Mouse (Mus musculus) heart, adult 18-20 months (tissue): ENCODE measurements at regions not wholly inside any gene's neighbourhood (a gene's known extent, or its start where the extent isn't known, plus 50 kb on each side); places are given as distances from the start of the nearest gene placed in this dataset.

Experiments
- DNase-seq, 2 experiments: peaks; one replicate each; pipeline ENCODE4 v3.0.0; 2021 to 2022; ENCODE audit warnings: mixed read lengths in 1 of 2

DNA sequence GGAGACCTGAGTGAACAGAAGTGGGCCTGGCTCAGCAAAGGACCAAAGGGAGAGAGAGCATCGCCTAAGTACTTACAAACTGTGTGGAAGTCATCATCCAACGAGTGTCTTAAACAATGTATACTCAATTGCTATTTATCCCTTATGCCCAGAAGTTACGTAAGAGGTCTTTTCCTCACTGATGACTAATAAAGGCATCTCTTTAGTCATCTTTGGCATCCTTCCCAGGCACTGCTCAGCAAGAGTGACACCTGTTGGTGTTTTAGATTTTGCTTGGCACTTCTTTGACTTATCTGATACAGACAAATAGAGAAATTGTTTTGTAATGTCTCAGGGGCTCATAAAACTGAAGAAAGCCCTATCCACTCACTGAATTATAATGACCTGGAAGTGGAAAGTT is 59.4 kb upstream of the Cenpw start:
- no peak for DNase-seq

DNA sequence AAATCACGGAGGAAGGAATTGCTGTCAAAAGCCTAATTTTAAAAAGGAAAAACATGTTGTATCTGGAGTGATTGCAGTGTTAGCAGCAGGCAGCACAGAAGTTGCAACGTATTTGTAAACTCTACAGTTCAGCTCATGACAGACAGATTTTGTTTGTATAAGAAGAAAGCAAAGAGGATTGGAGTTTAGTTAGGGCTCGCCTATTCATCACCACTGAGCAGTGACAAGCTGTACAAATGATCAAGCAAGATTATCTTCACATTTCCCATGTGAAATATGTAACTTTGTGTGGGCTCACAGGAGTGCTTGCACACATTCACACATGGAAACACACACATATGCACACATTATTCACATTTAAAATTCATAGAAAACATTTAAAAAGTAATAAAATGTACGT is 57.5 kb upstream of the Cenpw start:
- no peak for DNase-seq
